Mouse (Mus musculus) forebrain, embryonic 14.5 days (tissue): ENCODE measurements around the gene Tshz2. TPM values are rescaled to one million over a fixed set of nuclear protein-coding genes. Genes with fewer than 3 reads are reported as not detected.
A peak's percentile ranks its signal among the peaks of the same experiment; 100 is the strongest.

Experiments used
- ATAC-seq: fragments of 200-750 bp; cut with Nextera tagmentation; 2 replicates; pipeline ENCODE4 v1.8.0; 2017; ENCODE audit warnings: mild to moderate bottlenecking, moderate library complexity
- DNase-seq: peaks from one replicate; pipeline ENCODE4 v3.0.0-alpha.2; 2015; ENCODE audit warnings: low spot score
- H3K27ac ChIP-seq: fragments of 300-500 bp; sonication (generic); 2 replicates; pipeline ENCODE4 v1.5.1; 2014; ENCODE audit warnings: low read depth, mild to moderate bottlenecking, control low read depth, low read length, moderate library complexity
- H3K27me3 ChIP-seq: fragments of 300-500 bp; sonication (generic); replicated peaks from 2 replicates; pipeline ENCODE4 v1.6.1; 2014; ENCODE audit warnings: low read length, control low read depth, mixed read lengths; ENCODE audit not compliant: control insufficient read depth, insufficient read depth
- H3K36me3 ChIP-seq: fragments of 300-500 bp; sonication (generic); 2 replicates; pipeline ENCODE4 v1.6.1; 2014; ENCODE audit warnings: low read length, control low read depth; ENCODE audit not compliant: control insufficient read depth, insufficient read depth
- H3K4me1 ChIP-seq: fragments of 300-500 bp; sonication (generic); 2 replicates; pipeline ENCODE4 v1.6.1; 2014; ENCODE audit warnings: antibody characterized with exemption, low read length, control low read depth; ENCODE audit not compliant: control insufficient read depth, insufficient read depth
- H3K4me2 ChIP-seq: fragments of 300-500 bp; sonication (generic); 2 replicates; pipeline ENCODE4 v1.6.1; 2014; ENCODE audit warnings: mild to moderate bottlenecking, control low read depth, low read length
- H3K4me3 ChIP-seq: fragments of 300-500 bp; sonication (generic); 2 replicates; pipeline ENCODE4 v1.5.1; 2014; ENCODE audit warnings: low read depth, low read length, control low read depth
- H3K9ac ChIP-seq: fragments of 300-500 bp; sonication (generic); 2 replicates; pipeline ENCODE4 v1.6.1; 2014; ENCODE audit warnings: mild to moderate bottlenecking, low read length, control low read depth, moderate library complexity
- H3K9me3 ChIP-seq: fragments of 300-500 bp; sonication (generic); replicated peaks from 2 replicates; pipeline ENCODE4 v1.6.1; 2016; ENCODE audit warnings: low read length, control low read depth, mixed read lengths; ENCODE audit not compliant: control insufficient read depth
- WGBS: fragments of 180-500 bp; shearing (Covaris S2); extraction: QIAGEN DNeasy Blood & Tissue Kit; methylation state at CpG from one replicate; pipeline ENCODE4 v1.1.7; 2014; 5-methylcytosine and 5-hydroxymethylcytosine counted together
- polyA plus RNA-seq: library from polyadenylated mRNA; unstranded; fragments of >200 nt; fragmentation: Nextera tagmentation; extraction: Ambion mirVana; gene quantifications from 2 replicates; pipeline ENCODE4 v1.2.1, GENCODE M21; 2014

The Tshz2 gene
- polyA plus RNA-seq, 1 experiment from 2014 or later: 3.4 TPM

GRCm38 (mm10) chr2:169834602-169835001 lies 201.8 kb downstream of the Tshz2 start:
- ATAC-seq: no peak
- no peaks in the 10 kb centered on the region for H3K9me3 ChIP-seq
- H3K27ac ChIP-seq: no peak overlapping the region
- H3K4me2 ChIP-seq: no peak overlapping the region
- no peak overlapping the region for H3K4me3 ChIP-seq
- H3K9ac ChIP-seq: no peak overlapping the region
- no peaks in the 10 kb centered on the region for H3K36me3 ChIP-seq
- no peak for DNase-seq
- no peaks in the 10 kb centered on the region for H3K4me1 ChIP-seq
- H3K27me3 ChIP-seq: no peaks in the 10 kb centered on the region
- WGBS: 46% methylated on average over 7 of the region's 7 CpGs

- Histone ChIP-seq H3K9me3 (no peaks in the 10 kb centered on the region), H3K36me3 (no peaks in the 10 kb centered on the region), H3K4me3 (no peak overlapping the region), H3K9ac (no peak overlapping the region), H3K4me1 (no peaks in the 10 kb centered on the region), H3K27me3 (no peaks in the 10 kb centered on the region), H3K27ac (no peak overlapping the region), H3K4me2 (no peak overlapping the region)
- ATAC-seq (no peak), DNase-seq (no peak)
- WGBS: 77% methylated on average over 7 of the region's 7 CpGs
These were observed 204.3 kb downstream of the Tshz2 start for GRCm38 (mm10) chr2:169837031-169837605.

GRCm38 (mm10) chr2:169838521-169838920 lies 205.7 kb downstream of the Tshz2 start:
- H3K9me3 ChIP-seq: no peaks in the 10 kb centered on the region
- H3K27ac ChIP-seq: no peak overlapping the region
- H3K27me3 ChIP-seq: no peaks in the 10 kb centered on the region
- DNase-seq (no peak), ATAC-seq (no peak)
- H3K4me3 ChIP-seq: no peak overlapping the region
- 89% methylated on average over 13 of the region's 13 CpGs for WGBS
- H3K36me3 ChIP-seq: no peaks in the 10 kb centered on the region
- no peak overlapping the region for H3K4me2 ChIP-seq
- H3K9ac ChIP-seq: no peak overlapping the region
- no peaks in the 10 kb centered on the region for H3K4me1 ChIP-seq

GRCm38 (mm10) chr2:169841442-169841841 lies 208.6 kb downstream of the Tshz2 start:
- H3K4me2 ChIP-seq: no peak overlapping the region
- no peak overlapping the region for H3K9ac ChIP-seq
- no peaks in the 10 kb centered on the region for H3K9me3 ChIP-seq
- H3K4me1 ChIP-seq: no peaks in the 10 kb centered on the region
- no peak for DNase-seq
- H3K27ac ChIP-seq: no peak overlapping the region
- H3K27me3 ChIP-seq: no peaks in the 10 kb centered on the region
- H3K4me3 ChIP-seq: no peak overlapping the region
- no peak for ATAC-seq
- no peaks in the 10 kb centered on the region for H3K36me3 ChIP-seq
- 70% methylated on average over 10 of the region's 10 CpGs for WGBS

- ATAC-seq: no peak
These were observed 209.7 kb downstream of the Tshz2 start for GRCm38 (mm10) chr2:169842494-169842893.

GRCm38 (mm10) chr2:169843553-169843952 lies 210.7 kb downstream of the Tshz2 start:
- whole genome bisulfite sequencing: 55% methylated on average over 6 of the region's 6 CpGs
- H3K9me3 ChIP-seq: no peaks in the 10 kb centered on the region
- no peak overlapping the region for H3K9ac ChIP-seq
- no peaks in the 10 kb centered on the region for H3K4me1 ChIP-seq
- no peak overlapping the region for H3K4me3 ChIP-seq
- H3K27ac ChIP-seq: no peak overlapping the region
- no peak overlapping the region for H3K4me2 ChIP-seq
- no peak for ATAC-seq
- no peaks in the 10 kb centered on the region for H3K27me3 ChIP-seq
- H3K36me3 ChIP-seq: no peaks in the 10 kb centered on the region
- DNase-seq: no peak

More at GRCm38 (mm10) chr2:169842494-169842893, 209.7 kb downstream of the Tshz2 start:
- no peak overlapping the region for H3K4me2 ChIP-seq
- DNase-seq: no peak
- no peak overlapping the region for H3K4me3 ChIP-seq
- no peaks in the 10 kb centered on the region for H3K27me3 ChIP-seq
- H3K9me3 ChIP-seq: no peaks in the 10 kb centered on the region
- no peaks in the 10 kb centered on the region for H3K36me3 ChIP-seq
- no peaks in the 10 kb centered on the region for H3K4me1 ChIP-seq
- no peak overlapping the region for H3K27ac ChIP-seq
- 89% methylated on average over 6 of the region's 6 CpGs for WGBS
- H3K9ac ChIP-seq: no peak overlapping the region

- Histone ChIP-seq H3K4me3 (no peak overlapping the region), H3K36me3 (no peaks in the 10 kb centered on the region), H3K4me2 (no peak overlapping the region), H3K27ac (no peak overlapping the region), H3K9ac (no peak overlapping the region), H3K4me1 (no peaks in the 10 kb centered on the region), H3K9me3 (no peaks in the 10 kb centered on the region), H3K27me3 (no peaks in the 10 kb centered on the region)
- WGBS: 38% methylated on average over 7 of the region's 7 CpGs
- ATAC-seq: peak; percentile 32; the same call in 1 of the 2 replicates
- peak; percentile 46 for DNase-seq
These were observed 216.3 kb downstream of the Tshz2 start for GRCm38 (mm10) chr2:169849077-169849476.

GRCm38 (mm10) chr2:169849541-169849940 lies 216.7 kb downstream of the Tshz2 start:
- no peaks in the 10 kb centered on the region for H3K27me3 ChIP-seq
- no peaks in the 10 kb centered on the region for H3K9me3 ChIP-seq
- no peak for ATAC-seq
- 76% methylated on average over 3 of the region's 3 CpGs for WGBS
- H3K4me3 ChIP-seq: no peak overlapping the region
- H3K4me2 ChIP-seq: no peak overlapping the region
- no peak overlapping the region for H3K27ac ChIP-seq
- H3K9ac ChIP-seq: no peak overlapping the region
- no peaks in the 10 kb centered on the region for H3K4me1 ChIP-seq
- no peak for DNase-seq
- no peaks in the 10 kb centered on the region for H3K36me3 ChIP-seq

- Histone ChIP-seq H3K27me3 (no peaks in the 10 kb centered on the region), H3K27ac (no peak overlapping the region), H3K9me3 (no peaks in the 10 kb centered on the region), H3K4me2 (no peak overlapping the region), H3K36me3 (no peaks in the 10 kb centered on the region), H3K4me1 (no peaks in the 10 kb centered on the region), H3K4me3 (no peak overlapping the region), H3K9ac (no peak overlapping the region)
- ATAC-seq (no peak), DNase-seq (no peak)
- WGBS: 81% methylated on average over 5 of the region's 5 CpGs
These were observed 218.8 kb downstream of the Tshz2 start for GRCm38 (mm10) chr2:169851606-169852005.
